Mouse (Mus musculus) hindbrain, embryonic 11.5 days (tissue): ENCODE measurements around the gene Prdm10. TPM values are rescaled to one million over a fixed set of nuclear protein-coding genes. Genes with fewer than 3 reads are reported as not detected.

Experiments
- ATAC-seq: fragments of 200-750 bp; cut with Nextera tagmentation; 2 replicates; pipeline ENCODE4 v1.8.0; 2017; ENCODE audit warnings: mild to moderate bottlenecking, moderate TSS enrichment, moderate library complexity; ENCODE audit not compliant: low FRiP score
- DNase-seq: peaks from one replicate; pipeline ENCODE4 v3.0.0-alpha.2; 2015; ENCODE audit warnings: low spot score
- H3K27ac ChIP-seq: fragments of 300-500 bp; sonication (generic); 2 replicates; pipeline ENCODE4 v1.5.1; 2014; ENCODE audit warnings: mild to moderate bottlenecking, low read depth, low read length
- H3K27me3 ChIP-seq: fragments of 300-500 bp; sonication (generic); 2 replicates; pipeline ENCODE4 v1.6.1; 2014; ENCODE audit warnings: mild to moderate bottlenecking, low read length, moderate library complexity, mixed read lengths; ENCODE audit not compliant: control insufficient read depth, insufficient read depth
- H3K36me3 ChIP-seq: fragments of 300-500 bp; sonication (generic); 2 replicates; pipeline ENCODE4 v1.6.1; 2014; ENCODE audit warnings: mild to moderate bottlenecking, low read length, moderate library complexity, mixed read lengths; ENCODE audit not compliant: control insufficient read depth, insufficient read depth
- H3K4me1 ChIP-seq: fragments of 300-500 bp; sonication (generic); replicated peaks from 2 replicates; pipeline ENCODE4 v1.6.1; 2014; ENCODE audit warnings: low read length, mixed read lengths; ENCODE audit not compliant: control insufficient read depth, insufficient read depth
- H3K4me2 ChIP-seq: fragments of 300-500 bp; sonication (generic); replicated peaks from 2 replicates; pipeline ENCODE4 v1.6.1; 2014; ENCODE audit warnings: mild to moderate bottlenecking, low read depth, low read length
- H3K4me3 ChIP-seq: fragments of 300-500 bp; sonication (generic); 2 replicates; pipeline ENCODE4 v1.5.1; 2014; ENCODE audit warnings: low read depth, low read length
- H3K9ac ChIP-seq: fragments of 300-500 bp; sonication (generic); 2 replicates; pipeline ENCODE4 v1.6.1; 2014; ENCODE audit warnings: low read depth, low read length
- H3K9me3 ChIP-seq: fragments of 300-500 bp; sonication (generic); 2 replicates; pipeline ENCODE4 v1.6.1; 2016; ENCODE audit warnings: low read length; ENCODE audit not compliant: control insufficient read depth
- WGBS: fragments of 180-500 bp; shearing (Covaris S2); extraction: QIAGEN DNeasy Blood & Tissue Kit; methylation state at CpG from one replicate; pipeline ENCODE4 v1.1.7; 2014; 5-methylcytosine and 5-hydroxymethylcytosine counted together
- polyA plus RNA-seq: library from polyadenylated mRNA; unstranded; fragments of >200 nt; fragmentation: Nextera tagmentation; extraction: Ambion mirVana; gene quantifications from 2 replicates; pipeline ENCODE4 v1.2.1, GENCODE M21; 2014

The Prdm10 gene
- polyA plus RNA-seq, 1 experiment from 2014 or later, result 7.5 TPM

DNA sequence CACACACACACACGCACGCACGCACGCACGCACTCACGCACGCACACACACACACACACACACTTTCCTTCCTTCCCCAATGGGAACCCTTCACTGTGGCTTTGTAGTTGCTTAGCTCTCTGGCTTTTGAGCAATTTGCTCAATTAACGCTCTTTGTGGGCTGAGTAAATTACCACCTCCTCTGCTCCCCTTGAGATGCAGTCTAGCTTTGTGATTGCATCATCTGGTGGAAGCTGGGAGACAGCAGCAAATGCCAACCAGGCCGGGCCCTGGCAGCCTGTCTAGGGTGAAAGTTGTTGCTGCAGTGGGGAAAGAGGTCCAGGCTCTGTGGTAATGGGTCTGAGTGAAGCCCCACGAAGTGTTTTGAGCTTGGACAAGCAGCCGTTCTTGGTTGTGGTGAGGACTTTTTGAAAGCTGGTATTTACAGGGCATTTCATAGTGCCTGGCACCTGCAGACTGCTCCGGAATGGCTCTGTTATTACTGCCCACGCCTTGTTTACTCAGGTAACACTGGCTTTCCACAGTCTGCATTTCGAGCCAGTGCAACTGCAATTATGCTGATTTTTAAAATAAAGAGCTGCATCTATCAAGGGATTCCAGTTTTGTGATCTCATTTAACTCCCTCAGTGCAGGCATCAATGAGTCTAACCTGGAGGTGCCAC is 10.0 kb downstream of the Prdm10 start:
- H3K4me1 ChIP-seq, result no peaks in the 10 kb centered on the region
- no peak overlapping the region for H3K9ac ChIP-seq
- H3K4me3 ChIP-seq, result no peak overlapping the region
- DNase-seq, result no peak
- no peak for ATAC-seq
- no peaks in the 10 kb centered on the region for H3K9me3 ChIP-seq
- WGBS, result 92% methylated on average over 14 of the region's 14 CpGs
- H3K4me2 ChIP-seq, result no peak overlapping the region
- H3K27me3 ChIP-seq, result no peaks in the 10 kb centered on the region
- no peak overlapping the region for H3K27ac ChIP-seq
- H3K36me3 ChIP-seq, result no peaks in the 10 kb centered on the region

DNA sequence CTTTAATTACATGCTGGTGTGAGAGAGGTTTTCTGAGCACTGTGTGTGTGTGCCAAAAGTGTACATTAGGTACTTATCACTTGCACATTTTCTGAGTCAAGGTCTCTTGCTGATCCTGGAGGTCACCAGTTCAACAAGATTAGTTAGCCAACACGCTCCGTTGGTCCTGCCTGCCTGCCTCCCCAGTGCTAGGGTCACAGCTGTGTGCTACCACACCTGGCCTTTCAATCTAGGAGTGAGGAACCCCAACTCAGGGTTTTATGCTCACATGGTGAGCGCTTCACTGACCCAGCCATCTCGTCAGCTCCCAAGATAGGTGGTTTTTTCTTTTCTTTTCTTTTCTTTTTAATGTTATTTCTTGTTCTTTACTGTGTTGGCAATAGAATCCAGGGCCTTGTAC is 11.6 kb downstream of the Prdm10 start:
- H3K4me1 ChIP-seq, result no peaks in the 10 kb centered on the region
- no peak for DNase-seq
- no peak overlapping the region for H3K4me2 ChIP-seq
- no peaks in the 10 kb centered on the region for H3K36me3 ChIP-seq
- no peaks in the 10 kb centered on the region for H3K27me3 ChIP-seq
- H3K4me3 ChIP-seq, result no peak overlapping the region
- no peak overlapping the region for H3K27ac ChIP-seq
- H3K9me3 ChIP-seq, result no peaks in the 10 kb centered on the region
- 78% methylated on average over 4 of the region's 4 CpGs for WGBS
- no peak for ATAC-seq
- H3K9ac ChIP-seq, result no peak overlapping the region

DNA sequence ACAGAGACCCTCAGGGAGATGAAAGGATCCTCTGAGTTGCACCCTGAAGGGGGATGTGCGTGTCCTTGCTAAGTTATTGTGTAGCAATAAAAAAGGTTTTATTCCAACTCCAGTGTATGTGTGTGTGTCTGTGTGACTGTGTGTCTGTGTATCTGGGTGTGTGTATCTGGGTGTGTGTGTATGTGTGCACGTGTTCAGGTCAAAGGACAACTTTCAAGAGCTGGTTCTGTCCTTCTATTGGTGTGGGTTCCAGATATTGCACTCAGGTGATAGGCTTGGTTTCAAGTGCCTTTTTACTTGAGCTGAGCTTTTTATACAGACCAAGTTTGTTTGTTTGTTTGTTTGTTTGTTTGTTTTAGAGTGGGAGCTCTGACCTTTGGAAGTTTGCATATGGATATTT is 12.9 kb downstream of the Prdm10 start:
- Histone ChIP-seq H3K9ac (no peak overlapping the region), H3K27ac (no peak overlapping the region), H3K4me3 (no peak overlapping the region), H3K9me3 (no peaks in the 10 kb centered on the region), H3K27me3 (no peaks in the 10 kb centered on the region), H3K36me3 (no peaks in the 10 kb centered on the region), H3K4me2 (no peak overlapping the region), H3K4me1 (no peaks in the 10 kb centered on the region)
- no peak for ATAC-seq
- DNase-seq, result no peak
- WGBS, result 82% methylated on average over 2 of the region's 2 CpGs

DNA sequence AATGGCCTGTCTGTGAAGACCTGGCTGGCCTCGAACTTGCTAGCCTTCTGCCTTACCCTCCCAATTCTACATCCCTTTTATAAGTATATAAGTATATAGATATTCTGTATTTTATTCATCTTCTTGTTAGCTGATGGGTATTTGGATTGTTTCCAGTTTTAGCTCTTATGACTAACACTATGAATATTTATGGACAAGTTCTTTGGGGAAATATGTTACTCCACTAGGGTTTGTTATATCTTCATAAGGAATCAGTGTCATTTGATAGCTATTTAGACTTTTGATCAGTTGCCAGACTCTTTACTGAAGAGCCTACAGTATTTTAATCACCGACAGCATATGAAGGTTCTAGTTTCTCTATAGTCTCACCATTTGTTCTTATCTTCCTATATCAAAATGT is 15.0 kb downstream of the Prdm10 start:
- Histone ChIP-seq H3K4me3 (no peak overlapping the region), H3K27me3 (no peaks in the 10 kb centered on the region), H3K4me2 (no peak overlapping the region), H3K4me1 (no peaks in the 10 kb centered on the region), H3K36me3 (no peaks in the 10 kb centered on the region), H3K9me3 (no peaks in the 10 kb centered on the region), H3K27ac (no peak overlapping the region), H3K9ac (no peak overlapping the region)
- 88% methylated on average over 2 of the region's 2 CpGs for WGBS
- no peak for ATAC-seq
- DNase-seq, result no peak

DNA sequence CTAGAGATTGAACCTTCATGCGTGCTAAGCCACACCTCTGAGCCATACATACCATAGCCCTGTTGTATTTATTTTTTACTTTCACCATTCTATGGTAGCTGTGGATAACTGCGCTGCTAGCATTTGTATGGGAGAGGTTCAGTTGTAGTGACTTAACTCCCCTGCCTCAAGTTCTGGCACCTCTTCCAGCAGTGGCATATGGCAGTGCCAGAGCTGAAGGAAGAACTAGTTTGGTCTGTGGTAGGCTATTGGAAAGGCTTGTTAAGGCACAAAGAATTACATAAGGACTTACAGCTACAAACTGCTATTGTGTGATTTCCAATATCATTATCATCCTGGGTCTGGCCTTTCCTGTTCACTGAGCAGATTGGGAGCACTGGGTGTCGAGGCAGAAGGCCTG is 16.0 kb downstream of the Prdm10 start:
- Histone ChIP-seq H3K27ac (no peak overlapping the region), H3K4me3 (no peak overlapping the region), H3K4me2 (no peak overlapping the region), H3K27me3 (no peaks in the 10 kb centered on the region), H3K4me1 (no peaks in the 10 kb centered on the region), H3K36me3 (no peaks in the 10 kb centered on the region), H3K9me3 (no peaks in the 10 kb centered on the region), H3K9ac (no peak overlapping the region)
- 97% methylated on average over 3 of the region's 3 CpGs for WGBS
- DNase-seq (no peak), ATAC-seq (no peak)

DNA sequence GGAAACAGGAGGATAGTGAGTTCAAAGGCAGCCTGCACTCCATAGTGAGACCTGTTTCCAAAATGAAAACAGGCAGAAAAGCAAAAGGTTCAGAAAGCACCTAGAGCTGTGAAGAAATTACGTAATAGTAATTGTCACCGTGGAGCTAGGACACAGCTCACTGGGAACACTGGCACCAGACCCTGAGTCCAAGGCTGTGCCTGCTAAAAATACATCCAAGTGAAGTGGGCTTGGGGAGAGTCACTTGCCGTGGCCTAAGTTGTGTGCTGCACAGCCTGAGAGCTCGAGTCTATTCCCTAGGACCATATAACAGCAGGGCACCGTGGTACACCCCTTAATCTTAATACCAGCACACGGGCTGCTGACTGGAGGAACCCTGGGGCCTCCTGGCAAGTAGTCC is 18.4 kb downstream of the Prdm10 start:
- no peak overlapping the region for H3K27ac ChIP-seq
- no peaks in the 10 kb centered on the region for H3K9me3 ChIP-seq
- WGBS, result 88% methylated on average over 6 of the region's 6 CpGs
- no peaks in the 10 kb centered on the region for H3K4me1 ChIP-seq
- H3K4me2 ChIP-seq, result no peak overlapping the region
- H3K4me3 ChIP-seq, result no peak overlapping the region
- H3K36me3 ChIP-seq, result no peaks in the 10 kb centered on the region
- no peaks in the 10 kb centered on the region for H3K27me3 ChIP-seq
- H3K9ac ChIP-seq, result no peak overlapping the region
- DNase-seq (no peak), ATAC-seq (no peak)

DNA sequence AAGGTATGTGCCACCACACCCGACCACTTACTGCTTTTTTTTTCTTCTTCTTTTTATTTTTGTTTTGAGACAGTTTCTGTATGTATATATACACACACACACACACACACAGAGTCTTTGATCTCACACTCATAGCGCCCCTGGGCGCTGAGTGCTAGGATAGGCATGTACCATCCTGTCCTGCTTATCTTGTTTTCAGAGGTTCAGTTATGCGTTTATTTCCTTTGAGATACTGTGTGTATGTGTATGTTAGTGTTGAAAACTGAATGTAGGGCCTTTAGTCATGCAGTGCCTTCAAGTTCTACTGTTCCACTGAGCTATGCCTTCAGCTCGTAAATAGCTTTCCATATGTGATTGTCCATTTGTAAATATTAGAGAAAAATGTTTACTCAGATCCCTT is 20.2 kb downstream of the Prdm10 start:
- ATAC-seq (no peak), DNase-seq (no peak)
- Histone ChIP-seq H3K36me3 (no peaks in the 10 kb centered on the region), H3K27me3 (no peaks in the 10 kb centered on the region), H3K9ac (no peak overlapping the region), H3K4me1 (no peaks in the 10 kb centered on the region), H3K4me2 (no peak overlapping the region), H3K9me3 (no peaks in the 10 kb centered on the region), H3K4me3 (no peak overlapping the region), H3K27ac (no peak overlapping the region)
- 89% methylated on average over 5 of the region's 5 CpGs for WGBS

DNA sequence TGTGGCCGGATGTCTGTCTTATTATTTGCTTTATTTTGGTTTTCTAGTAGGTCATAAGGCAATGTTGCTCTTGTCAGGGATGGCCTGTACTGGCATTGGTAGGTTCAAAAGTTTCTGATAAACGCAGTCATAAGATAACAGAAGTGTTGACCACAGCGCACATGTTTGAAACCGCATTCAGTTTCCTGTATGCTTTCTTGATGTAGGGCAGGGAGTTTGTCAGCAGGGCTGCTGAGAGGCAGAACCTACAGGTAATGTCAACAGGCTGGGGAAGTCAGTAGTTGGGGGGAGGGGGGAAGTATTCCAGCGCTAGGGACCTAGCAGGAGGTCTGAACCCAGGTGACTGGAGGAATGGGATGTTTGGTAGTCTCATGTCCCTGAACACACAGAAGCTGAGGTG is 20.8 kb downstream of the Prdm10 start:
- Histone ChIP-seq H3K27ac (no peak overlapping the region), H3K4me1 (no peaks in the 10 kb centered on the region), H3K36me3 (no peaks in the 10 kb centered on the region), H3K9me3 (no peaks in the 10 kb centered on the region), H3K9ac (no peak overlapping the region), H3K4me3 (no peak overlapping the region), H3K27me3 (no peaks in the 10 kb centered on the region), H3K4me2 (no peak overlapping the region)
- WGBS, result 73% methylated on average over 5 of the region's 5 CpGs
- ATAC-seq (no peak), DNase-seq (no peak)

DNA sequence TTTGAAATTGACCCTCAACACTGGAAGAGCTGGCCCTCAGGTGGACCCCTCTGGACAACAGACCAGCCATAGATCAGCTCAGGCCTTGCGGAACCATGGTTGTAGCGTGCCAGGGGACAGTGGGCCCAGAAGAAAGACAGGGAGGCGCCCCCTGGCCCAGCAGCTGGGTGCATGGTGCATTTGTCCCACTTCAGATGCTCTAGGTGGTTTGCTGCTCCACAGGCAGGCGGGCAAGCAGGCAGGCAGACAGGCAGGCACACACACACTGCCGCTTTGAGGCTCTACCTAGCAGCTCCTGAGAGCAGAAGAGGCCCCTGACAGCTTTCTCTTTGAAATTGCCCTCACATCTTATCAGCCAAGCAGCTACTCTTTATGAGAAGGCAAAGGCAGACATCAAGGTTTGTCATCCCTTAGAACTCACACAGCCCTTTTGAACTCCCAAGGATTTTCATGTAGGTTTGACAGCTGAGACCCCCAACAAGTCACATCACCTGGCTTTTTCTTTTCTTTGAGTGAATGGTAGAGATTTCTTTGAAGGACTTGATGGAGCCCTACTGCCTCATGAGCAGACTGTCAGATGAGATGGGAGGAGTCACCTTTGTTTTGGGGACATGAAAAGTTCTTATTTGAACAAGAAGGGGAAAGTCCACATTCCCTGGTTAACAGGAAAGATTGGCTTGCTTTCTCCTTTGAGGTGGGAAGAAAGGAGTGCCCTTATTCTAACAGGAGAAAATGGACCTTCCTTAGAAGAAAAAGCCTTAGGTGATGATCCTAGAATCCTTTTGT is 21.4 kb downstream of the Prdm10 start:
- no peaks in the 10 kb centered on the region for H3K4me1 ChIP-seq
- no peaks in the 10 kb centered on the region for H3K27me3 ChIP-seq
- H3K4me2 ChIP-seq, result no peak overlapping the region
- no peaks in the 10 kb centered on the region for H3K36me3 ChIP-seq
- 74% methylated on average over 5 of the region's 5 CpGs for WGBS
- no peak overlapping the region for H3K9ac ChIP-seq
- no peaks in the 10 kb centered on the region for H3K9me3 ChIP-seq
- H3K4me3 ChIP-seq, result no peak overlapping the region
- DNase-seq, result no peak
- ATAC-seq, result no peak
- no peak overlapping the region for H3K27ac ChIP-seq
